Mouse (Mus musculus): ENCODE measurements around the gene Las1l.

DNA sequence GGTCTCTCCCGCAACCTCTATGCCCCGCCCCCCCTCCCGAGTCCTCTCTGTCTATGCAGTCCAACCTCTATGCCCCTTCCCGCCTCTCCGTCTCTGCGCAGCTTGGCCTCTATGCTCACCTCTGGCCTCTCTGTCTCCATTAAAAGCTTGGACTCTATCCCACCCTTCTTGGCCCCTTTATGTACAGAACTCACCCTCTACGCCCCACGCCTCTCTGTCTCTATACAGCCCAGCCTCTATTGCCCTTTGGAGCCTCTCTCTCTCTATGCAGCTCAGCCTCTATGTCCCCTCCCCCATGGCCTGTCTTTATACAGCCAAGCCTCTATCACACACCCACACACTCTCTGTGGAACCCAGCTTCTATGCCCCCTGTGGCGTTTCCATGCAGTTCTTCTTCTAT is 13.2 kb upstream of the Las1l start:
- TF ChIP-seq CTCF (IDR thresholded peaks at IDR 0.05; ENCODE audit: control insufficient read depth, insufficient read depth, insufficient read length) (no peak), FOSL1 (IDR thresholded peaks at IDR 0.05; ENCODE audit: insufficient read depth, low read length, poor library complexity, severe bottlenecking) (no peak), CEBPB (IDR thresholded peaks at IDR 0.05; ENCODE audit: low read depth) (no peak), MYOD1 (IDR thresholded peaks at IDR 0.05; ENCODE audit: control insufficient read depth, insufficient read length, low read depth) (no peak), MAX (IDR thresholded peaks at IDR 0.05) (no peak)

Measured in C2C12 (cell line).